Mouse (Mus musculus) adrenal gland, postnatal 36 days (tissue): ENCODE data around the gene Fam120c. TPM values are rescaled to one million over a fixed set of nuclear protein-coding genes. Genes with fewer than 3 reads are reported as not detected.
"Not testable (repeated sequence)": the region's sequence is repeated elsewhere in the genome, so short reads cannot be mapped to it uniquely, and the experiment has no call there.

Source experiments
- DNase-seq, 2 experiments: peaks; one replicate each; pipeline ENCODE4 v3.0.0; 2021; ENCODE audit warnings: mixed read lengths in 1 of 2
- long read RNA-seq, 2 experiments: library from polyadenylated mRNA; stranded (forward); transcript quantifications; one replicate each; pipeline ENCODE4 v2.0.0; 2021; ENCODE audit warnings: borderline sequencing depth in 2 of 2
- total RNA-seq, 2 experiments: library from RNA; stranded (reverse); gene quantifications; 2 replicates each; pipeline ENCODE4 v1.2.3; 2021

The Fam120c gene
- total RNA-seq: 10 to 100 TPM; 14.8 to 18.1 TPM
- long read RNA-seq, experiment 1, partial matches to known transcripts: 1 of 4 reads
- long read RNA-seq, experiment 1, other reads (novel, unspliced or antisense): 3 of 4 reads
- long read RNA-seq, experiment 2: 0 reads

DNA sequence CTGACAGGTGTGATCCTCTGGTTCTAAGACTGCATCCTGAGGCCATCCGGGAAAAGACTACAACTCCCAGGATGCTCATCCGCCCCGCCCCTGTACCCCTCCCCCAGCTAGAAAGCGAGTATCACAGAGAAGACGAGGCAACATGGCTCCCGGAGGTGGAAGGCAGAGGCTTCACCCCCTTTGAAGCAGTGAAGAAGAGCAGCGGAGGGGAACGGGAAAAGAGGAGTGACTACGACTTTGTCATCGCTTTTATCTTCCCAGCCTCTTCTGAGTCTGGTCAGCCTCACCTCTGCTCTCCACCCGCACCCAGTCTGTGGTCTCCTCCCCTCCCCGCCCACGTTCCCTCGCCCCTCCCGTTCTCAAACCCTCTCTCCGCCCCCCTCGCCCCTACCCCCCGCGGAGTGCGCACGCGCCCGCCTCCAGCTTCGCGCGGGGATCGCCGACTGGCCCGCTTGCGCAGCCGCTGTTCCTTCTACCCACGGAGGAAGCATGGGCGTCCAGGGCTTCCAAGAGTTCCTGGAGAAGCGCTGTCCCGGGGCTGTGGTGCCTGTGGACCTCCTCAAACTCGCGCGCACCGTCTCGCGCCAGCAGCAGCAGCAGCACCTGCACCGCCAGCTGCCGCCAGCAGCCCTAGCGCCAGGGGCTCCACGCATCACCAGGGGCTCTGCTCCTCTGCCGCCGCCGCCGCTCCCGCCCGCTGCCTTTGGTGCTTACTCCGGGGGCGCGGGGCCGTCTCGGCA, at the start of gene Fam120c:
Fam120c (plus strand) TSS at position 415 of the 740 bp plus-strand sequence.
- peak; percentile 91 to 93 for DNase-seq

- no peak for DNase-seq
Observed at GRCm38 (mm10) chrX:151298329-151298728, 45.6 kb upstream of the Fam120c start.

GRCm38 (mm10) chrX:151313732-151314131, 30.2 kb upstream of the Fam120c start:
- DNase-seq: no peak

GRCm38 (mm10) chrX:151333615-151334014, 10.4 kb upstream of the Fam120c start:
- no peak for DNase-seq

- DNase-seq: peak; percentile 74 to 83
Observed at GRCm38 (mm10) chrX:151337804-151338203, 6.2 kb upstream of the Fam120c start.

DNA sequence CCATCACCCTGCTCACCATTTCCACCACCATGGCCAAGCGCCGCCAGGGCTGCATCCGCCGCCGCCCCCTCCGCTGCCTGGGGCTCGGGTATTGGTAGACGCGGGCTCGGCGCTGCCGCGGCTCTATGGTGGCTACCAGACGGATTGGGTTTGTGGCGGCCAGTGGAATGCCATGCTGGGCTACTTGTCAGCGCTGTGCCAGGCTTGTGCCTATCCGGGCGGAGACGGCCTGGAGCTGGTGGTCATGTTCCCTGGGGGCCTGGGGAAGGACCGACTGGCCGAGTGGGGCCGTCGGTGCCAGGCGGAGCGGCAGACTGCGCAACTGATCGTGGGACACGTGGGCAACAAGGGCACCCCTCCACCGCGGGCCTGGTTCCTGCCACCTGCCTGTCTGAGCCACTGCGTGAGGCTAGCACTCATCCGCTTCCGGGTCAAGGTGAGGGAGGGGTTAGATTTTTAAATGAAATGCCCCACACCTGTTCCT, 568 bp downstream of the Fam120c start:
- DNase-seq: peak; percentile 63

- peak; percentile 6 to 23 for DNase-seq
Observed at GRCm38 (mm10) chrX:151345333-151346125, 1.6 kb downstream of the Fam120c start.

DNA sequence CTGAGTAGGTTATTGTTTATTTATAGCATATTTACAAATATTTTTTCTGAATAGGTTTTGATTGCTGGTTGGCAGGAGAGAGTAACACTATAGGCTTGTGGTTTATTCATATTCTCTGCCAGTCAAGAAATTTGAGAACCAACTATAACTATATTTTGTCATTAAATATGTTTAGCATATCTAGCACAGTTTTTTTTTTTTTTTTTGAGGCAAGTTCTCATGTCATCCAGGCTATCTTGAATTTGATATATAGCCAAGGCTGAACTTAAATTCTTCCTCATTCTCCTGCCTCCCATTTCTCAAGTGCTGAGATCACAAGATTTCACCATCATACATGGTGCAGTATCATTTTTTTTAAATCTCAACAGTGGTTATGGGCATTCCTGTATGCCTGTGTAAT, 3.3 kb downstream of the Fam120c start:
- DNase-seq: no peak

DNA sequence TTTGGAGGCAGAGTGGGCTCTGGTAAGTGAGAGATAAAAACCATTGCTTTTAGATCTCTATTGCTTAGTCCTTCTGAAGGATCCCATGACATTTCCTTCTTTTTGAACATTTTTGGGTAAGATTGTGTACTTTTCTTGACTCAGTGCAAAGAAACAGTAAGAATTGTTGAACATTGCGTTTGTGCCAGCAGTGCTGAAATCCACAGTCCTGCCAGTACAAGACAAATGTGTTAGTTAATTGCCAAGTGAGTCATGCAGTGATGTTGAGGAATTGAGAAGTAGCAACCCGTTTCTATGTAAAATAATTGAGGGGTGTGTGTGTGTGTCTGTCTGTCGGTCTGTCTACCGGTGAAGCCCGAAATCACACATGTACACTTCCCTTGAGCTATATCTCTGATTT, 5.3 kb downstream of the Fam120c start:
- DNase-seq: peak; percentile 7 to 15

DNA sequence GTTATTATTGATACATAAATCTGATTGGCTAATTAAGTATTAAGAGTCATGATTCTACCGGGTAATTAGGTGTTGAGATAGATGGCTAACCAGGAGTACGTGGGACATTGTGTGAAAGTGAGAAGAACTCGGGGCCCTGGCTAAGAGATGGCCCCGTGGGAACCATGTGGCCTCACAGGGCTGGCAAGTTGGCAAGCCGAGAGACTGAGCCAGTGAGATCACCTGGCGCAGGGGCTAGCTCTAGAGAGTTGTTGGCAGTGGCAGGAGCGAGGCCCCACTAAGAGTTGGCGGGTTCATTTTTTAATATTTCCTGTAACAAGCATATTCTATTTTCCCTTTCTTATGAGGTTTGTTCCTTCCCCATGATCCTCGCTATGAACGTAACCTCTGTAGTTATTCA, 74.8 kb downstream of the Fam120c start:
- DNase-seq: peak in 1 of 2 experiments; percentile 0

- no peak for DNase-seq
Observed at GRCm38 (mm10) chrX:151420791-151421190, 76.8 kb downstream of the Fam120c start.

DNA sequence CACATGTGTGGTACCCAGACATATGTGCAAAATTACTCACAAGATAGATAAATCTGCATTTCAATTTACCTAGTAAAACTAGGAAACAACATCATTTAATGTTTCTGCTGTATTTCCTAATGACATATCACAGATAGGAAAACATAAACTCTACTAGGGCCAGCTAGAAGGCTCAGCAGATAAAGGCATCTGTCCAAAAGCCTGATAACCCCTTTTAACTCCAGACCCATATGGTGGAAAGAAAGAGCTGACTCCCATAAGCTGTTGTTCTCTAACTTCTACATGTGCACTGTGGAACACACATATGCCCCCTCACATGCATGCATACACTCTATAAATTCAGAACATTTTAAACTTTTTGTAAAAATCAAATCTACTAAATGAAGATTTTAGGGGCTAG, 99.7 kb downstream of the Fam120c start:
- DNase-seq: no peak

DNA sequence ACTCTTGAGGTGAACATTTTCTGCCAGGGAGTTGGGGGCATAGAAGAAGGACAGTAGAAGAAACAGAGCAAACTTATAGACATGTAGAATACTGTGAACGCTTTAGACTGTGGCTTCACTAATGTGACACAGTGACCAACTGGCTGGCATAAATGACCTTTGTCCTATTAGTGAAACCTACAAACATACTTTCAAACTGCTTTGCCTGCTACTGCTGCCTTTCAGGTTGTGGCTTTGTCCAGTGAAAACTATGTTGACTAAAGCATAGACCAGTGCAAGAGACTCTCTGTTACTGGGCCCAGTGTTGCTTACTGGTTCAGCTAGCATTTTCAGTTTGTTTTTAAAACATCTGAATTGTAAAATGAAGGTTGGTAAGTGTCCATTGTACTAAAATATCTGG, 100.2 kb downstream of the Fam120c start:
- DNase-seq: no peak

DNA sequence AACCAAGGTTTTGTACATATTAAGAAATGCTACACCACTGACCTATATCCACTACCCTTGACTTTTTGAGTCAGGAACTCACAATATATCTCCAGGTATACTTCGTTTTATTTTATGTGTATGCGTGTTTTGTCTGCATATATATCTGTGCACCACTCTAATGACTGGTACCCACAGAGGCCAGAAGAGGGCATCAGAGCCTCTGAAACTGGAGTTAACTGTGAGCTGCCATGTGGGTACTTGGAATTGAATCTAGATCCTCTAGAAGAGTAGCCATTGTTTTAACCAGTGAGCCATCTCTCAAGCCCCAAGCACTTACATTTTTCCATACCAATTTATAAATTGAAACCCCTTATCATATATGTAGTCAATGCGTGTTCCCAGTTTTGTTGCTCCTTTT, 144.2 kb downstream of the Fam120c start:
- peak in 1 of 2 experiments; percentile 2 for DNase-seq

DNA sequence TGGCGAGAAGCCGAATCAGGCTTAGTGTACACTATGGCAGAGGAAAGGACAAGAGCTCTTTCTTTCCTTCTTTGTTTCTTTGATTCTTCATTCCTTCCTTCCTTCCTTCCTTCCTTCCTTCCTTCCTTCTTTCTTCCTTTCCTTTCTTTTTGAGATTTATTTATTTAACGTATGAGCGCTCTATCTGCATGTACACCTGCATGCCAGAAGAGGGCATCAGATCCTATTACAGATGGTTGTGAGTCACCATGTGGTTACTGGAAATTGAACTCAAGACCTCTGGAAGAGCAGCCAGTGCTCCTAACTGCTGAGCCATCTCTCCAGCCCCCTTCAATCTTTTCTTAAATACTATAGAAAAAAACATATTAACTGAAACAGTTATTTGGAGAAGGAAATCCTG, 149.3 kb downstream of the Fam120c start:
- DNase-seq: not testable (repeated sequence)

GRCm38 (mm10) chrX:151496596-151496995, 152.6 kb downstream of the Fam120c start:
- no peak for DNase-seq

GRCm38 (mm10) chrX:151508536-151508935, 164.6 kb downstream of the Fam120c start:
- no peak for DNase-seq

DNA sequence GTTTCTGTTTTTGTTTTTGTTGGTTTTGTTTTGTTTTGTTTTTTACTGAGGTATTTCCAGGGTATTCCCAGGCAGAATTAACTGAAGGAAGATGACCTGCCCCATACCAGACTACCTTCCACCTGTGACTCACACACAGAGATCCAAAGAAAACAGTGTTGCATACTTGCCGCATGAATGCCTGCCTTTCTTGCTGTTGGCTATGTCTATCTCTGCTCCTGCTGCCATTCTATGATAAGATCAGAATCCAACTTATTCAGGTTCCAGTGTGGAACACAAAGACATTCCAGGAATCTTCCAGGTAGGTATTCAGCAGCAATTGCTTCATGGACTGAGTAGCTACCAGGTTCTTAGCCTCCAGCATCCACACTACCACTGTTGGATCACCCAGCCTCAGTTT, 165.9 kb downstream of the Fam120c start:
- no peak for DNase-seq

DNA sequence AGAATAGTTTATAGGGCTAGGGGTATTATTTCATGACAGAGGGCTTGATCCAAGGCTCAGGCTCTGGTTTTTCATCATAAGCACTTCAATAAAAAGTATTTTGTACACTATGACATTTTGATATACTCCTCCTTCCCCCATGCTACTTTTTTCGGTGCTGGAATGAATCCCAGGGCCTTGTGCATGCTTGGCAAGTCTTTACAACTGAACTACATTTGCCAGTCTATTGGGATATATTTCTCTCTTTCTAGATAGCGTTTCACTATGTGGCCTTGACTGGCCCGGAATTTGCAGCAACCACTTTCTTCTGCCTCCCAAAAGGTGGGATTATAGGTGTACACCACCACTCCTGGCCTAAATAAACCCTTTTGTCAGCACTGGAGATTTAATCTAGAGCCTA, 169.1 kb downstream of the Fam120c start:
- peak; percentile 11 to 12 for DNase-seq

GRCm38 (mm10) chrX:151513694-151514093, 169.7 kb downstream of the Fam120c start:
- no peak for DNase-seq

DNA sequence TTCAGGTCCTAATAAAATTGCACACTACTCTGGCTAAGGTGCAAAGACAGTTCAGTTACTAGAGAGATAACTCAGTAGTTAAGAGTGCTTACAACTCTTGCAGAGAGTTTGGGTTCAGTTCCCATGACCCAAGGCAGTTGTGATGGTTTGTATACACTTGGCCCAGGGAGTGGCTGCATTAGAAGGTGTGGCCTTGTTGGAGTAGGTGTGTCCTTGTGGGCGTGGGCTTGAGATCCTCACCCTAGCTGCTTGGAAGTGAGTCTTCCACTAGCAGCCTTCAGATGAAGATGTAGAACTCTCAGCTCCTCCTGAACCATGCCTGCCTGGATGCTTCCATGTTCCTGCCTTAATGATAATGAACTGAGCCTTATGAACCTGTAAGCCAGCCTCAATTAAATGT, 174.2 kb downstream of the Fam120c start:
- DNase-seq: no peak

DNA sequence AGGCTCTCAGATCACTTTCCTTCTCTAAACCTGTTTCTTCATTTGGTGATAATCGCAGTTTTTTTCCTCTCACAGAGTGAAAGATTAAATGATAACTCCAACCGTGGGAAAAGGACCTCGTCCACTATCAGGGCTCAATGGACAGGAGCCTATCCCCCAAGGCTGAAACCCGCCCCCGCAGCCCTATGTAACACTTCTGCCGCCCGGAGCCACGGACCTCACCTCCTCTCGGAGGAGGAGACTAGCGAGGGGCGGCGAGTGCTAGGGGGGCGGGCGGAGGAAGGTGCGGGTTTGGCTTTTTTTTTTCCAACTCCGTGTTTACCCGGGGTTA, 176.1 kb downstream of the Fam120c start:
- no peak for DNase-seq
